Mouse (Mus musculus): ENCODE results near the gene Pcgf3. TPM values are rescaled to one million over a fixed set of nuclear protein-coding genes. Genes with fewer than 3 reads are reported as not detected.
"Not testable (repeated sequence)": the region's sequence is repeated elsewhere in the genome, so short reads cannot be mapped to it uniquely, and the experiment has no call there.

Gene Pcgf3
- total RNA-seq, 2 experiments from 2014 or later, result 28.8 to 33.9 TPM

- intact Hi-C loops (cut with DNase I), result loop anchor here (10.0 kb wide), 1 partner anchor 201 kb away; the partner anchor contains the start of gene Dr1
- DNase-seq (ENCODE audit: low spot score), result no peak
Observed at GRCm38 (mm10) chr5:108465131-108465891, 4.3 kb downstream of the Pcgf3 start.

DNA sequence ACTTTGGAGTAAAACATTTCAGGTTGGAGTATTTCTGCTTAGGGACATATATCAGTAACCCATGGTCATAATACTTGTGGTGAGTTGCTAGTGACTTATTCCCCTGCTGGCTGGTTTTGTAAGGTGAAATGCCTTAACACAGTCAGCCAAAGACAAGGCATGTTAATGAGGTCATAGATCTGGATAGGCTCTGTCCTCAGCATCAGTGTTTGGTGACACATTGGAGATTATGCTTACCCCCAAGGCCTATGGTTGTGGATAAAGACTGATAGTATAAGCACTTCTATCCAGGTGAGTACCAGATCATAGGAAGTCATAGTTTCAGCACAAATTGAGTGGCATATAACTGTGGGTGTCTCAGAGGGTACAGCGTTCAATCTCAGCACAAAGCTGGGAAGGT lies 5.6 kb downstream of the Pcgf3 start:
- intact Hi-C loops (cut with DNase I), result loop anchor here (10.0 kb wide), 1 partner anchor 202 kb away; the partner anchor contains the start of gene Dr1
- DNase-seq (ENCODE audit: low spot score), result no peak

GRCm38 (mm10) chr5:108469617-108470016 lies 8.6 kb downstream of the Pcgf3 start:
- no peak for DNase-seq (ENCODE audit: low spot score)
- intact Hi-C loops (cut with DNase I), result loop anchor here (10.0 kb wide), 1 partner anchor 205 kb away; the partner anchor contains the start of gene Dr1

DNA sequence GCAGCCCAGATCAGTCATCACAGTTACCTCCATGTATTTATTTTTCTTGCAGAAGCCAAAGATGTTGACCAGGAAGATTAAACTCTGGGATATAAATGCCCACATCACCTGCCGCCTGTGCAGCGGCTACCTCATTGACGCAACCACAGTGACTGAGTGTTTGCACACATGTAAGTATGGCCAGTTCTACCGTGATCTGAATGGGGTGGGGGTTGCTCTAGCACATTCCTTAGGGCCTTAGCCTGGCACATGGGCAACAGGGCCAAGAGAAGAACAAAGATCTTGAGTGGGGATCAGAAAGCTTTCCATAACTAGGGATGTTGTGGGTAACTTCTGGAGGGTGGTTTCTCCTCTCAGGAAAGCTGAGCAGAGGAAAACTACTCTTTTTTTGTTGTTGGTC lies 12.7 kb downstream of the Pcgf3 start:
- intact Hi-C loops (cut with DNase I), result no loop called here
- no peak for DNase-seq (ENCODE audit: low spot score)

GRCm38 (mm10) chr5:108475977-108476376 lies 14.9 kb downstream of the Pcgf3 start:
- intact Hi-C loops (cut with DNase I), result no loop called here
- DNase-seq (ENCODE audit: low spot score), result no peak

- intact Hi-C loops (cut with DNase I), result no loop called here
- DNase-seq (ENCODE audit: low spot score), result no peak
Observed at GRCm38 (mm10) chr5:108483006-108483405, 22.0 kb downstream of the Pcgf3 start.

- intact Hi-C loops (cut with DNase I), result no loop called here
- no peak for DNase-seq (ENCODE audit: low spot score)
Observed at GRCm38 (mm10) chr5:108485239-108485638, 24.2 kb downstream of the Pcgf3 start.

DNA sequence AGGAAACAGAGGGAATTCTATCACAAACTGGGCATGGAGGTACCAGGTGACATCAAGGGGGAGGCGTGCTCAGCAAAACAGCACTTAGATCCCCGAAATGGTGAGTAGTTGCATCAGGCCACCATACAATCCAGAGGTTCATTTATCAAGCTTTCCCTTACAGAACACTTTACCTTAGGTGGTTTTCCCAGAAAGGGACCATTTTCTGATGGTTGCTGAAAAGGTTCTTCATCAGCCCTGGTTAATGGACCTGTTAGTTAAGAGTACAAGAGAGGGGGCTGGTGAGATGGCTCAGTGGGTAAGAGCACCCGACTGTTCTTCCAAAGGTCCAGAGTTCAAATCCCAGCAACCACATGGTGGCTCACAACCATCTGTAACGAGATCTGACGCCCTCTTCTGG lies 25.1 kb downstream of the Pcgf3 start:
- DNase-seq (ENCODE audit: low spot score); intact Hi-C loops (cut with DNase I): not testable (repeated sequence)

DNA sequence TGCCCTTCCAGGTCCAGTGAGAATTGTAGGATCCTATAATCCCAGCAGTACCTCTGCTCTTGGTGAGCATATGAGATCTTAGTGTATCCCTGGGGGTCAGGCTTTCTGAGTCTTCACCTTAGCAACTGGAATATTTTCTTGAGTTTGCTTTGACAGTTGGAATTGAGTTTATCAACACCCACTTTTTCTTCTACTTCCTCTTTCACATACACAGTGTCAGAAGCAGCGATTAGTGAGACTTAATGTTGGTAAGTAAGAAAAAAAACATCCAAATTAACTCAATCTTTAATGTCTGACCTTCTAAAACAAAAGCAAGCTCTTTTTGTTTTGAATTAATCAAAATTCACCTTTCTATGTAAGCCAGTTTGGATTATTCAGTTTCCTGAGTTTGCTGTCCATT lies 40.5 kb downstream of the Pcgf3 start:
- intact Hi-C loops (cut with DNase I), result no loop called here
- no peak for DNase-seq (ENCODE audit: low spot score)

- intact Hi-C loops (cut with DNase I), result no loop called here
- no peak for DNase-seq (ENCODE audit: low spot score)
Observed at GRCm38 (mm10) chr5:108502286-108502685, 41.3 kb downstream of the Pcgf3 start.

DNA sequence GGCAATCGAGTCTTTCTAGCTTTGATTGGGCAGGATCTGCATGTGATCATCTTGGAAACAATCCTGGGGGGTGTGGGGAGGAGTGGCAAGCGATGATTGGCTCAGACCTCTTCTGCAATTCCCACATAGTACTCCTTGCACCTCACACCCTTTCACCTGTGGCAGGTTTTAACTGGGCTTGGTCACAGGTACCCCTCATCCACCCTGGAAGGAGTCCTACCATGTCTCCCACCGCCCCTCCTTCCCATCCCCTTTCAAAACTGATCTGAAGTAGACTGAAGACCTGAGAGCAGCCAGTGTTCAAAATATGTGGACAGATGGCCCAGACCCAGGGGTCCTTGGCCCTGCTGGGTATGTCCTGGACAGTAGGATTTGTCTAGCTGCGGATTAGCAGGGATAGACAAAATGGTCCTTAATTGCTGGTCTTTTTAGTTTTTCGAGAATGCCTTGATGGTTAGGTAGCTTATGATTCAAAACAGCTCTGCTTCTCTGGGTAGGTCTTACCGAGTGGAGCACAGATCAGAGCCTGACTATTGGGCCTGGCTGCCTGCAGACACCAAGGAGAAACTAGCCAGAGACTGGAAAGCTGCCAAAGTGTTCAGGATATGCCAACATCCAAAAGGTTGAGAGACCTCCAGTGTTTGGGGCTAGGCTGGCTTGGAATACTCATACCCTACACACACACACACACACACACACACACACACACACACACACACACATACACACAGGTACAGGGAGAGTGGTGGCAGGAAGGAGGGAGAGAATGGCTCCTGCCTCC lies 54.7 kb downstream of the Pcgf3 start:
- DNase-seq (ENCODE audit: low spot score), result no peak
- intact Hi-C loops (cut with DNase I), result no loop called here

GRCm38 (mm10) chr5:108516655-108517054 lies 55.6 kb downstream of the Pcgf3 start:
- intact Hi-C loops (cut with DNase I), result no loop called here
- no peak for DNase-seq (ENCODE audit: low spot score)

- intact Hi-C loops (cut with DNase I), result no loop called here
- DNase-seq (ENCODE audit: low spot score), result no peak
Observed at GRCm38 (mm10) chr5:108518106-108518885, 57.3 kb downstream of the Pcgf3 start.

DNA sequence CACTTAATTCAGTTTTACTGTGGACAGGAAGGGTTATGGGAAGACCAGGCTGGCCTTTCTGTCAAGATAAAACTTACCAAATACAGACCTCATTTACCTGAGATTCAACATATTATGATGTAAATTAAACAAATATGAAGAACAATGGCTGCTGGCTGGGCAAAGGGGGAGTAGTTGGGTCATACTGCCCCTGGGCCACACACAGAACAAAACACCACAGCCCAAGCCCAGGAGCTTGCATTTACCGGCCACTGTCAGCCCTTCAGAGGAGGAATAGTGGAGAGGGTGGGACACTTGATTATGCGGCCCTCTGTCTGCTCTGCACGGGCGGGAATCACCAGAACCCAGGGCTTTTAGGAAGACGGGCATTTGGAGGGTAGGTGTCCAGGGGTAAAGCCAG lies 57.9 kb downstream of the Pcgf3 start:
- no peak for DNase-seq (ENCODE audit: low spot score)
- intact Hi-C loops (cut with DNase I), result no loop called here

GRCm38 (mm10) chr5:108520153-108520552 lies 59.1 kb downstream of the Pcgf3 start:
- DNase-seq (ENCODE audit: low spot score), result no peak
- intact Hi-C loops (cut with DNase I), result no loop called here

DNA sequence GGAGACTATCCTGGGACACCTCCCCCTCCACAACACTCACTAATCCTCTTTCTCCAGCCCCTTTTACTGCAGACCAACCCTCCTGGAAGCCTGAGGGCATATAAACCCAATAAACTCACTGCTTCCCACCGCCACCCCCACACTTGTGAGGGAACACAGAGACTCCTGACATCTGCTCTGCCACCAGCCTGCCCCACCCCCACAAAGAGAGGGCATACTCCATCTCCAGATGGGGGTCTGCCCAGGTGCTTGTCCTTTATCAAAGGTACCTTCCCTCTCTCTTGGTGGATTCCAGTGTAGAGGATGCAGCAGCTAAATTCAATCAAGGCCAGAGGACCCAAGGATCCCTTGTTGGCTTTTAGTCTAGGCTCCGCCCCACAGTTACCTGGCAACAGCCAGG lies 60.0 kb downstream of the Pcgf3 start:
- intact Hi-C loops (cut with DNase I), result no loop called here
- DNase-seq (ENCODE audit: low spot score), result no peak

DNA sequence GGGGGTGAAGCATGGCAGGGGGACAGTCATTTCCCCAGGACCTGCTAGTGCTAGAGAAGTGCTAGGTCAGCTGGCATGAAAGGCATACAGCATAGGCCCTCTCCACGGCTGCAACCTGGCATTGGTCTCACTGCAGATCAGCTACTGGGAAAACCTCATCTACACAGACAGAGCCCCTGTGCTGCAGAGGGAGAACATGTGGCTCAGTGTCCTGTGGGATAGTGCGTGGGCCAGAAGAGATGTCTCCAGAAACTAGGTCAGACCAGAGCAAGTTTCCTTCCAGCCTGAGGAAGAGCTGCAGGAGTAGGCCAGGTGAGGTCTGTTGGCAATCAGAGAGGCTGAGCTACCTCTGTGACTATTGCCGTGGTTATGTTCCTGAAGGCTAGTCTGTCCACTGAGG lies 60.9 kb downstream of the Pcgf3 start:
- DNase-seq (ENCODE audit: low spot score), result no peak
- intact Hi-C loops (cut with DNase I), result no loop called here

DNA sequence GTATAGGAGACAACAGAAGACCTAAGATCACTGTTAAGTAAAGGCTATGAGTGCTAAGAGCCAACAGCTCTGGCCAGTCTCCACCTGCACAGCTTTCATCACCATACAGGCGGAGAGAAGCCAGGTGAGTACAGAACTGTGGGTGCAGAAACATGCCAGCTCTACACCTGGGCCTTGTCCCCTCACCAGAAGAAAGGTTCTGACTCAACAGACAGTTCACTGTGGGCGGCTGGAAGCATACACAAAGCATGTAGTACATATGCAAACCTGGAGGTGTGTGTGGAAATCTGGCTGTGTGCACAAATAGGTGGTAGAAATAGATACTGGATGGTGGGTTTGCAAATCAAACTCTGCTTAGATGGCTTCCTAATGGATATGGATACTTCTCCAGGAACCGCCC lies 61.6 kb downstream of the Pcgf3 start:
- intact Hi-C loops (cut with DNase I), result no loop called here
- no peak for DNase-seq (ENCODE audit: low spot score)

DNA sequence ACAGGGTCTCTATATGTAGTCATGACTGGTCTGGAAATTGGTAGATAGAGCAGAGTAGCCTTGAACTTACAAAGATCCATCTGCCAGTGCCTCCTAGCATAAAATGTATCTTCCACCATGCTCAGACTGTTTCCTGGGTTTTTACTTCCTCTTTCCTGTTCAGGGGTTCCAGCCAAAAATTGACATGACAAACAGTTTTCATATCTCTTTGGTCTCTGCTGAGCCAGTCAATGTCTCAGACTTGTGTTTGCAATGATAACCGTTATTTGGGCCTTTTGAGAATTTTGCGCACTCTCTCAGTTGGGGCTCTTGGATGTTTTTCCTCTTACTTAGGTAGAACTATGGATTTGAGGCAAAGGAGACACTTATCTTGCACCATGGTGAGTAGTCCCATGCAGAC lies 73.2 kb downstream of the Pcgf3 start:
- intact Hi-C loops (cut with DNase I), result no loop called here
- DNase-seq (ENCODE audit: low spot score), result no peak

DNA sequence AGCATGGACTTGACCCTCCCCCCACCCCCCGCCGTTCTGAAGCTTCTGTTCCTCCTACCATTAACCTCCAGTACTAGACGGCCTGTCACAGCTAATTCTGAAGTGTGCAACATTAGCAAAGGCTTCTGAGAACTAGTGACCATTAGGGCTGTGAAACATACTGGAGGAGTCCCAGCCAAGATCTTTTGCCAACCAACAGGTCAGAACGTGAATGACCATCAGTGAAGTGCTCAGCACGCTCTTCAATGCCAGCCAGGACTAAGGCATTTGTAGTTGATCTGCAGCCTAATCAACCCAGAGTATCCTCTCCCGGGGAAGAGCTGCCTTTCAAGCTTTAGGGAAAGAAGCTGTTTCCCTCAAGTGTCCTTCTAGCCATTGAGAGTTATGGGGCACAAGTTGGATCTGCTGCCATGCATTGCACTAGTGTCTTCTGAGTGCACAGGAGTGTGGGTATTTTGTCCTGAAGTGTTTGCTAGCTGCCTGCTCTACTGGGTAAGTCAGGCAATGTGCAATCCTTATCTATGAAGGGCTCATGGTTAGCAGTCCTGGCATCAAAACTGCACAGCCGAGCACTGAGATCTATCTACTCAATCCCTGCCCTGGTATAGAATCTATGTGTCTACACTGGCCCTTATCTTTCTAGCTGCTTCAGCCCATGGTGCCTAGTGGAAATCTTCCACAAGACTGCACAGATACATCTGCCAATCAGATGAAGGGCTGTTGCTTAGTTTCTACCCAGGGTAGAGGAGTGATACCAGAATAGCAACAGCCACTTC lies 82.7 kb downstream of the Pcgf3 start:
- intact Hi-C loops (cut with DNase I), result no loop called here
- no peak for DNase-seq (ENCODE audit: low spot score)
